Mouse (Mus musculus) heart, embryonic 15.5 days (tissue): ENCODE data around the gene Asb3. TPM values are rescaled to one million over a fixed set of nuclear protein-coding genes. Genes with fewer than 3 reads are reported as not detected.

Source experiments
- ATAC-seq: fragments of 200-750 bp; cut with Nextera tagmentation; replicated peaks from 2 replicates; pipeline ENCODE4 v1.8.0; 2017; ENCODE audit warnings: low read depth, moderate TSS enrichment; ENCODE audit not compliant: insufficient number of reproducible peaks, insufficient read depth, low FRiP score
- H3K27ac ChIP-seq: fragments of 300-500 bp; sonication (generic); 2 replicates; pipeline ENCODE4 v1.5.1; 2015; ENCODE audit warnings: mild to moderate bottlenecking, inconsistent platforms
- H3K27me3 ChIP-seq: fragments of 300-500 bp; sonication (generic); 2 replicates; pipeline ENCODE4 v1.6.1; 2015; ENCODE audit warnings: inconsistent platforms
- H3K36me3 ChIP-seq: fragments of 300-500 bp; sonication (generic); 2 replicates; pipeline ENCODE4 v1.6.1; 2015; ENCODE audit warnings: mild to moderate bottlenecking, inconsistent platforms
- H3K4me1 ChIP-seq: fragments of 300-500 bp; sonication (generic); replicated peaks from 2 replicates; pipeline ENCODE4 v1.6.1; 2015; ENCODE audit warnings: inconsistent platforms
- H3K4me2 ChIP-seq: fragments of 300-500 bp; sonication (generic); 2 replicates; pipeline ENCODE4 v1.6.1; 2015; ENCODE audit warnings: inconsistent platforms, mild to moderate bottlenecking, moderate library complexity
- H3K4me3 ChIP-seq: fragments of 300-500 bp; sonication (generic); 2 replicates; pipeline ENCODE4 v1.5.1; 2015; ENCODE audit warnings: mild to moderate bottlenecking, inconsistent platforms
- H3K9ac ChIP-seq: fragments of 300-500 bp; sonication (generic); 2 replicates; pipeline ENCODE4 v1.6.1; 2015; ENCODE audit warnings: mild to moderate bottlenecking, inconsistent platforms
- H3K9me3 ChIP-seq: fragments of 300-500 bp; sonication (generic); replicated peaks from 2 replicates; pipeline ENCODE4 v1.6.1; 2016; ENCODE audit warnings: inconsistent platforms
- WGBS: fragments of 180-500 bp; shearing (Covaris S2); methylation state at CpG from one replicate; pipeline ENCODE4 v1.1.7; 2015; ENCODE audit warnings: mixed read lengths; 5-methylcytosine and 5-hydroxymethylcytosine counted together
- polyA plus RNA-seq: library from polyadenylated mRNA; unstranded; fragments of >200 nt; fragmentation: Nextera tagmentation; extraction: Ambion mirVana; gene quantifications from 2 replicates; pipeline ENCODE4 v1.2.1, GENCODE M21; 2015

The Asb3 gene
- polyA plus RNA-seq = 17.7 and 21.6 TPM in 2 replicates

DNA sequence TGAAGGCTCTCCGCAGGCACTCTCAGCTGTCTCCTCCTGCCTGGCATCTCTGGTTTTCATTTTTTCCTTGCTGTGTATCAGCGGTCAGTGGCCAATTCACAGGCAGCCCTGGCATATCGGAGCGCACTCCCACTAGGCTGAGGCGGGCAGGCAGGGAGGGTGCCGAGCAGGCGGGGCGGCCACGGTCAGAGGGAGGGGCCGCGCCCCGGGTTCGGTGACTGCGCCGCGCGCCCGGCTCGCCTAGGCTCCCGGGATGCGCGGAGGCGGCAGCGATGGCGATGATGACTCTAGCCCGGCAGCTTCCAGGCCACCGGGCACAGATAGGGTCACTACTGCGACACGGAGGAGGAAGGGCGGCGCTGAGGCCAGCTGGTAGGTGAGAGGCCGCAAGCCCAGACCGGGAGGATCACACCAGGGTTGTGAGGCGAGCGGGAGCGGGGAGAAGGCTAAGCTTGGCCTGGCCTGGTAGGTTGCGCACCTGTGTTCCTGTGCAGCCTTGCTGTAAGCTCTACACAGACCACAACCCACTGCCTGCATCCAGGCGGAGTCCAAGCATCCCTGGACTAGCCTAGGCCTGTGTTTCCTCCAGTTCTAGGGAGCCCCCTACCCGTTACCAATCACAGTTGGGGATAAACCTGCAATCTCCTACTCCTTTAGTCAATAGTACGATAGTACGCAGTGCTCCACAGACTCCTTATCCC, at the start of gene Asb3, which contains the start of gene Gpr75:
Gene Asb3, plus strand, starts transcription at position 246 of the 701 bp plus-strand sequence.
Gene Gpr75, plus strand, starts transcription at position 188 of the 701 bp plus-strand sequence.
- Histone ChIP-seq H3K4me2 (peak within 1 kb of the TSS; percentile 90), H3K27me3 (no peaks in the 10 kb centered on the region), H3K9me3 (no peaks in the 10 kb centered on the region), H3K27ac (no peak within 1 kb of the TSS), H3K4me3 (peak within 1 kb of the TSS; percentile 55), H3K4me1 (peaks cover 10% of the 10 kb centered on the region), H3K9ac (peak within 1 kb of the TSS; percentile 50), H3K36me3 (0 out of 2 replicates have a peak, but pooled peaks cover 4% of the 10 kb centered on the region)
- ATAC-seq = peak; percentile 91
- 5% methylated on average over 41 of the region's 41 CpGs for WGBS

DNA sequence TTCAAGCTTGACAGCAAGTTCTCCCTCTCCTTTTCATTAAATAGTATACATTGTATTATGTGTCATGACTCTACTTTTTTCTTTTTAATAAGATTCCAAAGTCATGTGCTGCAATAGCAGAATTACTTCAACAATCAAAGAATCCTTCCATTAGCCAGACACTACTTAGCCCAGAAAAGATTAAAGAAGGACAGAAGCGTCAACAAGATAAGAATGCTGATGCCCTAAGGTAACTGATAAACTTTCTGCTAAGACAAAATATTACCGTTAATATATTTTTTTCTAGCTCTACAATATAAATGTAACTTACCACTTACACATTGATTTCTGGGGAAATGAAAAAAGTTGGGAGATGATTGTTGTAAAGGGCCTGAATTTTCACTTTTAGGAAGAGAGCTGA, 46.4 kb upstream of the Asb3 start:
- 81% methylated on average over 2 of the region's 2 CpGs for WGBS
- H3K27ac ChIP-seq = no peak overlapping the region
- no peaks in the 10 kb centered on the region for H3K9me3 ChIP-seq
- H3K36me3 ChIP-seq = peaks cover 55% of the 10 kb centered on the region
- H3K4me3 ChIP-seq = no peak overlapping the region
- ATAC-seq = no peak
- no peak overlapping the region for H3K9ac ChIP-seq
- H3K4me2 ChIP-seq = no peak overlapping the region
- H3K27me3 ChIP-seq = no peaks in the 10 kb centered on the region
- no peaks in the 10 kb centered on the region for H3K4me1 ChIP-seq

GRCm38 (mm10) chr11:30844355-30844754, 40.9 kb upstream of the Asb3 start:
- no peak overlapping the region for H3K9ac ChIP-seq
- H3K27ac ChIP-seq = no peak overlapping the region
- no peak overlapping the region for H3K4me2 ChIP-seq
- H3K27me3 ChIP-seq = no peaks in the 10 kb centered on the region
- H3K4me1 ChIP-seq = no peaks in the 10 kb centered on the region
- peaks cover 38% of the 10 kb centered on the region for H3K36me3 ChIP-seq
- 84% methylated on average over 1 of the region's 1 CpGs for WGBS
- ATAC-seq = no peak
- no peak overlapping the region for H3K4me3 ChIP-seq
- H3K9me3 ChIP-seq = no peaks in the 10 kb centered on the region

DNA sequence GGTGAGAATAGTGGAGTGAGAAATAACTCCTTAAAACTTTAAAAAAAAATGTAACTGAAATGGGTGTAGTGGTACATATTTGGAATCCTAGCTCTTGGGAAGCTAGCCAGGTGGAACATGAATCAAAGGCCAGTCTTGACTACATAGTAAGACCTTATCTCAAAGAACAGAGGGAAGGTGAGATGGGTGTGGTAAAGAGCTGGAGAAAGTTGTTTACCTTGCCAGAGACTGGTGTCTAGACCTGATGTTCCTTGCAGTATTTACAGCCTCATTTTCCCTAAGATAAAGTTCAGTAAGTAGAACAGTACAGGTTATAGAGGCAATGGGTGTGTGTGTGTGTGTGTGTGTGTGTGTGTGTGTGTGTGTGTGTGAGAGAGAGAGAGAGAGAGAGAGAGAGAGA, 12.8 kb upstream of the Asb3 start:
- H3K4me3 ChIP-seq = no peak overlapping the region
- H3K4me1 ChIP-seq = no peaks in the 10 kb centered on the region
- peaks cover 38% of the 10 kb centered on the region for H3K36me3 ChIP-seq
- H3K9ac ChIP-seq = no peak overlapping the region
- ATAC-seq = no peak
- no peaks in the 10 kb centered on the region for H3K27me3 ChIP-seq
- no peak overlapping the region for H3K4me2 ChIP-seq
- H3K9me3 ChIP-seq = no peaks in the 10 kb centered on the region
- H3K27ac ChIP-seq = no peak overlapping the region

DNA sequence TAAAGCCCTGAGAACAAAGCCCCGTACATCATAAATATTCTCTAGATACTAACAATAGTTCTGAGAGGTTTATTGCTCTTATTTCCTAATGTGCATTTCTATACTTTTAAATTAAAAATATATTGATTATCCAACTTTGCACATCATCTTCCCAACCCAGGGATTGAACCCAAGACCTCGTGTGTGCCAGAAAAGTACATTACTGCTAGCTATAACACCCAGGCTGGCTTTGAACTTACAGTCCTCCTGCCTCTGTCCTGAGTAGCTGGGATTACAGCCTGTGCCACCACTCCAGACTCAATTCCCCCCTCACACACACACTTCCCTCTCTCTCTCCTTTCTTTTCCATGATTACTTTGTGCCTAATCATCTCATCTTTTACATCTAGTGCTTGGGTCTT, 2.9 kb downstream of the Asb3 start:
- H3K9me3 ChIP-seq = no peaks in the 10 kb centered on the region
- H3K4me1 ChIP-seq = peaks cover 10% of the 10 kb centered on the region
- H3K9ac ChIP-seq = no peak overlapping the region
- H3K27ac ChIP-seq = no peak overlapping the region
- H3K36me3 ChIP-seq = no peaks in the 10 kb centered on the region
- 90% methylated on average over 2 of the region's 2 CpGs for WGBS
- no peak overlapping the region for H3K4me2 ChIP-seq
- H3K4me3 ChIP-seq = no peak overlapping the region
- H3K27me3 ChIP-seq = no peaks in the 10 kb centered on the region
- no peak for ATAC-seq

DNA sequence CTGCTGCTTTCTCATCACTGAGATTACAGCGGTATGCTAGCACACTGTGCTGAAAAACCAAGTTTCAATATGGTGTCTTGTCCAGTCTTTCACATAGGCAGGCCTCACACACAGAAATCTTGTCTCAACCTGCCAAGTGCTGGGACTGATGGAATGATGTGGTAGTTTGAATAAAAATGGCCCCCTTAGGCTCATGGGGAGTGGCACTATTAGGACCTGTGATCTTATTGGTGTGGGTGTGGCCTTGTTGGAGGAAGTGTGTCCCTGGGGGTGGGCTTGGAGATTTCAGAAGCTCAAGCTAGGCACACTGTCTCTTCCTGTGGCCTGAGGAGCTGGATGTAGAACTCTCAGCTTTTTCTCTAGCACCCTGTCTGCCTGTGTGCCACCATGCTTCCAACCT, 11.0 kb downstream of the Asb3 start:
- Histone ChIP-seq H3K9ac (no peak overlapping the region), H3K4me2 (no peak overlapping the region), H3K27me3 (no peaks in the 10 kb centered on the region), H3K27ac (no peak overlapping the region), H3K4me1 (no peaks in the 10 kb centered on the region), H3K9me3 (no peaks in the 10 kb centered on the region), H3K4me3 (no peak overlapping the region), H3K36me3 (no peaks in the 10 kb centered on the region)
- 94% methylated on average over 1 of the region's 1 CpGs for WGBS
- no peak for ATAC-seq

DNA sequence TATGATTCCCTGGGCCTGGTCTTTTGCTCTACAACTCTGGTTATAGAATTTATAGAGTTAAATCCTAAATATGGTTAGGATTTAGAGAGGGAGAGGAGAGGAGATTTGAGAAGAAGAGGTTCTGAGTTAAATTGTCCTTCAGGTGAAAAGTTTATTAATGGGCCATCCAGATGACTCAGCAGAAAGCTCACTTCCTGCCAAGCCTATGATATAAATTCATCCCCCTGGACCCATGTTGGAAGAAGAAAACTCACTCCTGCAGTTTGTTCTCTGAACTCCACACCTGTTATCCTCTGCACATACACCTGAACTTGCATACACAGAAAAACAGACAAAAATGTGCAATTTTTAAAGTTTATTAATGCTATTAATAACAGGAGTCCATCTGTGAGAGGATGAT, 14.1 kb downstream of the Asb3 start:
- H3K9me3 ChIP-seq = no peaks in the 10 kb centered on the region
- H3K9ac ChIP-seq = no peak overlapping the region
- H3K27ac ChIP-seq = no peak overlapping the region
- no peak overlapping the region for H3K4me3 ChIP-seq
- no peak overlapping the region for H3K4me2 ChIP-seq
- H3K4me1 ChIP-seq = no peaks in the 10 kb centered on the region
- H3K27me3 ChIP-seq = no peaks in the 10 kb centered on the region
- H3K36me3 ChIP-seq = no peaks in the 10 kb centered on the region
- ATAC-seq = no peak

GRCm38 (mm10) chr11:30912311-30912710, 27.1 kb downstream of the Asb3 start:
- WGBS = 90% methylated on average over 3 of the region's 3 CpGs
- Histone ChIP-seq H3K9ac (no peak overlapping the region), H3K9me3 (no peaks in the 10 kb centered on the region), H3K27me3 (no peaks in the 10 kb centered on the region), H3K4me2 (no peak overlapping the region), H3K36me3 (no peaks in the 10 kb centered on the region), H3K4me1 (no peaks in the 10 kb centered on the region), H3K27ac (no peak overlapping the region), H3K4me3 (no peak overlapping the region)
- no peak for ATAC-seq

- Histone ChIP-seq H3K27me3 (no peaks in the 10 kb centered on the region), H3K4me2 (no peak overlapping the region), H3K36me3 (peaks cover 5% of the 10 kb centered on the region; the same call in 1 of the 2 replicates), H3K4me1 (no peaks in the 10 kb centered on the region), H3K27ac (no peak overlapping the region), H3K9ac (no peak overlapping the region), H3K9me3 (no peaks in the 10 kb centered on the region), H3K4me3 (no peak overlapping the region)
- ATAC-seq = no peak
- 68% methylated on average over 1 of the region's 1 CpGs for WGBS
Measured at GRCm38 (mm10) chr11:30920641-30921040, 35.4 kb downstream of the Asb3 start.

DNA sequence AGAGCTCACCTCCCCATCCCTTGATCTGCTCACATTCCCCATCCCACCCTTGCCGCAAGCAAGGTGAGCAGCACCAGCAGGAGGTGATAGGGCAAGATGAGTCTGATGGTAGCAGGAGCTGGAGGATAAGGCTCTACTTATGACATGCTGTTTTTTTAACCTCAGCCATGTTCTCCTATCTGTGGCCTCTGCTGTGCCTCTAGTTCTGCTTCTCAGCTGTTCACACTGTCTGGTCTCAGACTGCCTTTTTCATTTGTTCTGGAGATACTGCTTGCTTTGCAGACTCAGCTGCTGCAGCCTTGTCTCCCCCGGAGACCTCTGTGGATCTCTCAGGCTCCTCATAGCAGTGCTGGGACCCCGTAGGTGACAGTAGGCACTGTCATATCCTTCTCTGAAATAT, 38.1 kb downstream of the Asb3 start:
- Histone ChIP-seq H3K36me3 (peaks cover 16% of the 10 kb centered on the region), H3K9me3 (no peaks in the 10 kb centered on the region), H3K4me2 (no peak overlapping the region), H3K27ac (no peak overlapping the region), H3K27me3 (no peaks in the 10 kb centered on the region), H3K4me1 (no peaks in the 10 kb centered on the region), H3K9ac (no peak overlapping the region), H3K4me3 (no peak overlapping the region)
- no peak for ATAC-seq
- 94% methylated on average over 3 of the region's 3 CpGs for WGBS

GRCm38 (mm10) chr11:30928079-30928478, 42.9 kb downstream of the Asb3 start:
- no peak for ATAC-seq
- Histone ChIP-seq H3K27ac (no peak overlapping the region), H3K27me3 (no peaks in the 10 kb centered on the region), H3K9me3 (no peaks in the 10 kb centered on the region), H3K36me3 (peaks cover 35% of the 10 kb centered on the region), H3K4me1 (no peaks in the 10 kb centered on the region), H3K4me2 (no peak overlapping the region), H3K9ac (no peak overlapping the region), H3K4me3 (no peak overlapping the region)

- no peak for ATAC-seq
- H3K4me1 ChIP-seq = no peaks in the 10 kb centered on the region
- H3K36me3 ChIP-seq = peaks cover 35% of the 10 kb centered on the region
Measured at GRCm38 (mm10) chr11:30928498-30928897, 43.3 kb downstream of the Asb3 start.

More at GRCm38 (mm10) chr11:30928498-30928897, 43.3 kb downstream of the Asb3 start:
- Histone ChIP-seq H3K9me3 (no peaks in the 10 kb centered on the region), H3K27me3 (no peaks in the 10 kb centered on the region), H3K27ac (no peak overlapping the region), H3K4me2 (no peak overlapping the region), H3K4me3 (no peak overlapping the region), H3K9ac (no peak overlapping the region)
- 100% methylated on average over 1 of the region's 1 CpGs for WGBS
